Mouse (Mus musculus): Measurements from ENCODE around the gene Pawr.
A peak's percentile ranks its signal among the peaks of the same experiment; 100 is the strongest.
"Not testable (repeated sequence)": the region's sequence is repeated elsewhere in the genome, so short reads cannot be mapped to it uniquely, and the experiment has no call there.

Pawr gene

GRCm38 (mm10) chr10:108314396-108314795, 17.5 kb upstream of the Pawr start:
- DNase-seq: no peak

- no peak for DNase-seq
These were observed 16.7 kb upstream of the Pawr start for GRCm38 (mm10) chr10:108315236-108315635.

GRCm38 (mm10) chr10:108328356-108328755, 3.6 kb upstream of the Pawr start:
- no peak for DNase-seq

GRCm38 (mm10) chr10:108328983-108329382, 2.9 kb upstream of the Pawr start:
- no peak for DNase-seq

- no peak for DNase-seq
These were observed 2.1 kb upstream of the Pawr start for GRCm38 (mm10) chr10:108329771-108330170.

GRCm38 (mm10) chr10:108330964-108331363, 957 bp upstream of the Pawr start:
- DNase-seq: no peak

- DNase-seq: peak; percentile 11 to 27
These were observed 935 bp downstream of the Pawr start for GRCm38 (mm10) chr10:108332571-108333541.

GRCm38 (mm10) chr10:108333642-108334041, 1.7 kb downstream of the Pawr start:
- peak in 1 of 2 experiments; percentile 1 for DNase-seq

GRCm38 (mm10) chr10:108334096-108334495, 2.2 kb downstream of the Pawr start:
- DNase-seq: no peak

- no peak for DNase-seq
These were observed 3.9 kb downstream of the Pawr start for GRCm38 (mm10) chr10:108335736-108336292.

- DNase-seq: no peak
These were observed 4.7 kb downstream of the Pawr start for GRCm38 (mm10) chr10:108336581-108336980.

- DNase-seq: no peak
These were observed 6.4 kb downstream of the Pawr start for GRCm38 (mm10) chr10:108338055-108338961.

GRCm38 (mm10) chr10:108339118-108339517, 7.2 kb downstream of the Pawr start:
- DNase-seq: no peak

GRCm38 (mm10) chr10:108339872-108340271, 8.0 kb downstream of the Pawr start:
- DNase-seq: no peak

GRCm38 (mm10) chr10:108343734-108344133, 11.8 kb downstream of the Pawr start:
- DNase-seq: no peak

- DNase-seq: no peak
These were observed 13.2 kb downstream of the Pawr start for GRCm38 (mm10) chr10:108345123-108345522.

GRCm38 (mm10) chr10:108346301-108346700, 14.4 kb downstream of the Pawr start:
- DNase-seq: not testable (repeated sequence)

- no peak for DNase-seq
These were observed 18.5 kb downstream of the Pawr start for GRCm38 (mm10) chr10:108350125-108351070.

GRCm38 (mm10) chr10:108352944-108353343, 21.0 kb downstream of the Pawr start:
- DNase-seq: no peak

GRCm38 (mm10) chr10:108354726-108355391, 22.9 kb downstream of the Pawr start:
- no peak for DNase-seq

GRCm38 (mm10) chr10:108355392-108355775, 23.5 kb downstream of the Pawr start:
- DNase-seq: no peak
